Mouse (Mus musculus) stomach, postnatal 0 days (tissue): ENCODE measurements at regions not wholly inside any gene's neighbourhood (a gene's known extent, or its start where the extent isn't known, plus 50 kb on each side); places are given as distances from the start of the nearest gene placed in this dataset.

Experiments used
- CTCF ChIP-seq: IDR thresholded peaks from 2 replicates; pipeline ENCODE4 v1.5.1; 2016; ENCODE audit warnings: antibody characterized with exemption, low read depth, mild to moderate bottlenecking, moderate library complexity
- EP300 ChIP-seq: optimal IDR thresholded peaks from 2 replicates; pipeline ENCODE3; 2016; ENCODE audit warnings: antibody characterized with exemption

GRCm38 (mm10) chr1:168631979-168632378 lies 199.9 kb upstream of the Pbx1 start:
- no peak for TF ChIP-seq CTCF
- TF ChIP-seq EP300: no peak
